8 mouse cellular contexts compared by ENCODE assay signal in the genomic region with DNA sequence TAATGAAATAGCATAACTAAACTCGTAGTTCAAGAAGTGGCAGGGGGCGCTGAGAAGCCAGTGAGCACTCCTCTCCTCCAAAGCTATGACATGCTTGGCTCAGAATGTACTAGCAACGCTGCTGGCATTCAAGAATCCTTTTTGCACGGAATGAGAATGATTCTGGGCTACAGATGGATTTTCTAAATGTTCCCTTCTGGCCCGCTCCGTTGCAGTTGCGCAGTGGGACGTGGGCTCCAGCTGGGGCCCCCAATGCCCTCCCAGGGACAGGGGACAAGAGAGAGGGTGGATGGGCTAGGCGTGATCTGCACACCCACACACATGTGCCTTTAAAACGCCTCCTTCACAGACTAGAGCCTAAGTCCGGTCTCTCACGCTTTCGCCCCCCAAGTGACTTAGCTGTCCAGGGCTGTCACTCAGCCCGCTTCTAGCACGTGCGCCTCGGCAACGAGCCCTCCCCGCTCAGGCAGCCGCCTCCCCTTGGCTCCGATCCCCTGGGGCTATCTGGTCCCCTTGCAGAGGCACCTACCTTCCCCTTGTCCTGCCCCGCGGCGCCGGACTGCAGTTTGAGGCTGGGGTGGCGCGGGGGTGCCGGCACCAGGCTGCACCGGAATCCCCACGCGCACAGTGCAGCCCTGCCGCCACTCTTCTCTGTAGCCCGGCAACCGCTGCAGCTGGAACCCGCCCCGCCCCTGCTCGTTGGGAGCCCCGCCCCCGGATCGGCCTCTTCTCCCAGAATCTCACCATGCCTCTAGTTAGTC. TPM values are rescaled to one million over a fixed set of nuclear protein-coding genes. Genes with fewer than 3 reads are reported as not detected.
DNase-seq lines count a peak whose midpoint lies in the region; ATAC-seq and TF ChIP-seq lines count a peak whose summit lies in the region.

No protein-coding gene starts in this region.

- no peaks in the 10 kb centered on the region for H3K36me3 ChIP-seq in hindbrain, embryonic 12.5 days

- peak overlapping the region; percentile 98 for H3K4me2 ChIP-seq in hindbrain, embryonic 12.5 days (replicated peaks)

- peaks cover 10% of the 10 kb centered on the region; the same call in 1 of the 2 replicates for H3K27me3 ChIP-seq in hindbrain, embryonic 12.5 days

- ATAC-seq in hindbrain, embryonic 12.5 days (ENCODE audit: low FRiP score): peak; percentile 96

- H3K9me3 ChIP-seq in hindbrain, embryonic 12.5 days (replicated peaks): no peaks in the 10 kb centered on the region

- H3K4me1 ChIP-seq in bone marrow macrophage, adult 2 months (ENCODE audit: control insufficient read depth, insufficient read depth, low read length): no peaks in the 10 kb centered on the region
- H3K4me1 ChIP-seq in hindbrain, embryonic 12.5 days: peaks cover 15% of the 10 kb centered on the region

- WGBS in hindbrain, embryonic 12.5 days: under 1% methylated on average over 40 of the region's 40 CpGs

- H3K9ac ChIP-seq in hindbrain, embryonic 12.5 days: peak overlapping the region; percentile 69

- H3K4me3 ChIP-seq in bone marrow macrophage, adult 2 months (ENCODE audit: insufficient read depth, low read length): peak overlapping the region; percentile 48
- peak overlapping the region; percentile 66 for H3K4me3 ChIP-seq in hindbrain, embryonic 12.5 days

- no peak for TF ChIP-seq CTCF in bone marrow macrophage, adult 2 months (IDR thresholded peaks at IDR 0.05; ENCODE audit: low read depth, low read length)

- DNase-seq in ES-CJ7 (ENCODE audit: low read depth, low spot score) (peak; percentile 52), adipocyte (ENCODE audit: low spot score) (no peak)
- DNase-seq in frontal cortex, postnatal 14 days (ENCODE audit: low spot score in 2 of 2): peak; percentile 51 to 64
- DNase-seq in left cerebral cortex, adult 18-20 months (ENCODE audit: low spot score in 2 of 2): peak; percentile 76 to 83
- DNase-seq in lung, postnatal 36 days: peak; percentile 71
- DNase-seq in right cerebral cortex, postnatal 14 days: peak; percentile 82

- no peak for TF ChIP-seq POLR2A in bone marrow macrophage, adult 2 months (IDR thresholded peaks at IDR 0.05; ENCODE audit: borderline replicate concordance, low read depth, low read length)

- H3K27ac ChIP-seq in bone marrow macrophage, adult 2 months (ENCODE audit: insufficient read depth, low read depth, low read length): no peak overlapping the region
- H3K27ac ChIP-seq in hindbrain, embryonic 12.5 days: peak overlapping the region; percentile 48

RNA-seq across cellular contexts. Expression of a gene that starts 8.8 kb away (rescaled TPM):
- polyA plus RNA-seq in bone marrow macrophage, adult 2 months (2012; ENCODE audit: insufficient read depth, insufficient read length, missing spikeins): not detected in 2 replicates
- polyA plus RNA-seq in hindbrain, embryonic 12.5 days (2016; fragmentation: Nextera tagmentation; extraction: Ambion mirVana): 55.8 and 57.2 TPM in 2 replicates
- 10 to 100 TPM; 56.7 to 58.1 TPM for total RNA-seq in left cerebral cortex, adult 18-20 months (2021)

Comparison
In these comparisons a context has a peak if more than half of its experiments do, and no peak if none do; other contexts are left out.
1. RNA of a gene that starts 8.8 kb away (polyA plus RNA-seq): 55.8 to 57.2 TPM in hindbrain, embryonic 12.5 days; not detected in bone marrow macrophage, adult 2 months; every median in the first group is over 10 times any median in the second.